Mouse (Mus musculus) limb, embryonic 15.5 days (tissue): ENCODE data around the gene Gtf2f1. TPM values are rescaled to one million over a fixed set of nuclear protein-coding genes. Genes with fewer than 3 reads are reported as not detected.
A peak's percentile ranks its signal among the peaks of the same experiment; 100 is the strongest.

Experiments used
- ATAC-seq: fragments of 200-750 bp; cut with Nextera tagmentation; 2 replicates; pipeline ENCODE4 v1.8.0; 2017; ENCODE audit warnings: low read depth, moderate TSS enrichment; ENCODE audit not compliant: insufficient number of reproducible peaks, low FRiP score, low TSS enrichment
- H3K27ac ChIP-seq: fragments of 300-500 bp; sonication (generic); 2 replicates; pipeline ENCODE4 v1.5.1; 2015; ENCODE audit warnings: moderate library complexity, mild to moderate bottlenecking, inconsistent platforms
- H3K27me3 ChIP-seq: fragments of 300-500 bp; sonication (generic); 2 replicates; pipeline ENCODE4 v1.6.1; 2015; ENCODE audit warnings: inconsistent platforms
- H3K36me3 ChIP-seq: fragments of 300-500 bp; sonication (generic); 2 replicates; pipeline ENCODE4 v1.6.1; 2015; ENCODE audit warnings: inconsistent platforms
- H3K4me1 ChIP-seq: fragments of 300-500 bp; sonication (generic); 2 replicates; pipeline ENCODE4 v1.6.1; 2015; ENCODE audit warnings: inconsistent platforms
- H3K4me2 ChIP-seq: fragments of 300-500 bp; sonication (generic); 2 replicates; pipeline ENCODE4 v1.6.1; 2015; ENCODE audit warnings: mild to moderate bottlenecking, inconsistent platforms
- H3K4me3 ChIP-seq: fragments of 300-500 bp; sonication (generic); 2 replicates; pipeline ENCODE4 v1.5.1; 2015; ENCODE audit warnings: mild to moderate bottlenecking, inconsistent platforms
- H3K9ac ChIP-seq: fragments of 300-500 bp; sonication (generic); 2 replicates; pipeline ENCODE4 v1.6.1; 2015; ENCODE audit warnings: inconsistent platforms
- H3K9me3 ChIP-seq: fragments of 300-500 bp; sonication (generic); 2 replicates; pipeline ENCODE4 v1.6.1; 2016; ENCODE audit warnings: inconsistent platforms
- WGBS: fragments of 180-500 bp; shearing (Covaris S2); methylation state at CpG from one replicate; pipeline ENCODE4 v1.1.7; 2015; 5-methylcytosine and 5-hydroxymethylcytosine counted together
- polyA plus RNA-seq: library from polyadenylated mRNA; unstranded; fragments of >200 nt; fragmentation: Nextera tagmentation; extraction: Ambion mirVana; gene quantifications from 2 replicates; pipeline ENCODE4 v1.2.1, GENCODE M21; 2015

The Gtf2f1 gene
- polyA plus RNA-seq, 1 experiment from 2014 or later = 62.0 TPM

- Histone ChIP-seq H3K4me2 (no peak overlapping the region), H3K36me3 (no peaks in the 10 kb centered on the region), H3K9me3 (no peaks in the 10 kb centered on the region), H3K9ac (no peak overlapping the region), H3K4me3 (no peak overlapping the region), H3K27me3 (no peaks in the 10 kb centered on the region), H3K27ac (no peak overlapping the region), H3K4me1 (no peaks in the 10 kb centered on the region)
- ATAC-seq = no peak
- 79% methylated on average over 6 of the region's 6 CpGs for WGBS
Measured at GRCm38 (mm10) chr17:56963646-56964045, 47.4 kb downstream of the Gtf2f1 start.

- H3K4me2 ChIP-seq = no peak overlapping the region
- no peak overlapping the region for H3K27ac ChIP-seq
- H3K9me3 ChIP-seq = no peaks in the 10 kb centered on the region
- no peak overlapping the region for H3K4me3 ChIP-seq
- no peaks in the 10 kb centered on the region for H3K4me1 ChIP-seq
- no peaks in the 10 kb centered on the region for H3K36me3 ChIP-seq
- no peak overlapping the region for H3K9ac ChIP-seq
- no peaks in the 10 kb centered on the region for H3K27me3 ChIP-seq
- no peak for ATAC-seq
- WGBS = 79% methylated on average over 5 of the region's 5 CpGs
Measured at GRCm38 (mm10) chr17:56962642-56963405, 48.3 kb downstream of the Gtf2f1 start.

- no peak for ATAC-seq
- Histone ChIP-seq H3K27me3 (no peaks in the 10 kb centered on the region), H3K4me1 (no peaks in the 10 kb centered on the region), H3K4me3 (no peak overlapping the region), H3K4me2 (no peak overlapping the region), H3K36me3 (no peaks in the 10 kb centered on the region), H3K9ac (no peak overlapping the region), H3K27ac (no peak overlapping the region), H3K9me3 (no peaks in the 10 kb centered on the region)
- WGBS = 88% methylated on average over 4 of the region's 4 CpGs
Measured at GRCm38 (mm10) chr17:56961880-56962279, 49.2 kb downstream of the Gtf2f1 start.

- Histone ChIP-seq H3K27me3 (no peaks in the 10 kb centered on the region), H3K4me3 (no peak overlapping the region), H3K9ac (no peak overlapping the region), H3K4me2 (no peak overlapping the region), H3K9me3 (no peaks in the 10 kb centered on the region), H3K27ac (no peak overlapping the region), H3K4me1 (no peaks in the 10 kb centered on the region), H3K36me3 (no peaks in the 10 kb centered on the region)
- 76% methylated on average over 4 of the region's 4 CpGs for WGBS
- no peak for ATAC-seq
Measured at GRCm38 (mm10) chr17:56958667-56959066, 52.4 kb downstream of the Gtf2f1 start.

- WGBS = 27% methylated on average over 11 of the region's 11 CpGs
- Histone ChIP-seq H3K4me1 (no peaks in the 10 kb centered on the region), H3K27ac (no peak overlapping the region), H3K4me3 (no peak overlapping the region), H3K9me3 (no peaks in the 10 kb centered on the region), H3K4me2 (no peak overlapping the region), H3K9ac (no peak overlapping the region), H3K36me3 (no peaks in the 10 kb centered on the region), H3K27me3 (no peaks in the 10 kb centered on the region)
- ATAC-seq = 0 out of 2 replicates have a peak, but pooled peaks have one; percentile 65
Measured at GRCm38 (mm10) chr17:56957763-56958429, 53.2 kb downstream of the Gtf2f1 start.

GRCm38 (mm10) chr17:56954871-56955270, 56.2 kb downstream of the Gtf2f1 start:
- Histone ChIP-seq H3K27me3 (no peaks in the 10 kb centered on the region), H3K9me3 (no peaks in the 10 kb centered on the region), H3K4me3 (no peak overlapping the region), H3K4me2 (no peak overlapping the region), H3K27ac (no peak overlapping the region), H3K36me3 (no peaks in the 10 kb centered on the region), H3K9ac (no peak overlapping the region), H3K4me1 (no peaks in the 10 kb centered on the region)
- no peak for ATAC-seq
- WGBS = 79% methylated on average over 7 of the region's 7 CpGs

Other genes starting within 250 kb of the Gtf2f1 start
- 43.9 and 45.5 TPM in 2 replicates for gene Dus3l, start 246.5 kb downstream of the Gtf2f1 start, polyA plus RNA-seq
- 0.72 and 1.00 TPM in 2 replicates for gene Prr22, start 241.0 kb downstream of the Gtf2f1 start, polyA plus RNA-seq
- gene Rfx2, start 180.3 kb downstream of the Gtf2f1 start, polyA plus RNA-seq = 6.0 and 6.1 TPM in 2 replicates
- gene Acsbg2, start 136.8 kb downstream of the Gtf2f1 start, polyA plus RNA-seq = 0.06 TPM in 1 of 2 replicates, not detected in the other
- 0.16 and 0.24 TPM in 2 replicates for gene 1700061G19Rik, start 135.8 kb downstream of the Gtf2f1 start, polyA plus RNA-seq
- 43.6 and 50.5 TPM in 2 replicates for gene Mllt1, start 75.9 kb downstream of the Gtf2f1 start, polyA plus RNA-seq
- 20.5 and 24.0 TPM in 2 replicates for gene Acer1, start 29.2 kb downstream of the Gtf2f1 start, polyA plus RNA-seq
- 136 and 142 TPM in 2 replicates for gene Clpp, start 21.0 kb downstream of the Gtf2f1 start, polyA plus RNA-seq
- gene Alkbh7, start 13.9 kb downstream of the Gtf2f1 start, polyA plus RNA-seq = 36.3 and 39.0 TPM in 2 replicates
- 0.42 TPM in 1 of 2 replicates, not detected in the other for gene Pspn, start 11.3 kb downstream of the Gtf2f1 start, polyA plus RNA-seq
- gene Gm17949, start 181 bp upstream of the Gtf2f1 start, polyA plus RNA-seq = 0.37 and 0.40 TPM in 2 replicates
- gene Khsrp, start 20.2 kb upstream of the Gtf2f1 start, polyA plus RNA-seq = 24.2 and 35.9 TPM in 2 replicates
- gene Slc25a41, start 30.4 kb upstream of the Gtf2f1 start, polyA plus RNA-seq = not detected in 2 replicates
- 9.7 and 11.4 TPM in 2 replicates for gene Crb3, start 47.8 kb upstream of the Gtf2f1 start, polyA plus RNA-seq
- gene Slc25a23, start 48.6 kb upstream of the Gtf2f1 start, polyA plus RNA-seq = 5.5 and 5.7 TPM in 2 replicates
- gene Dennd1c, start 67.2 kb upstream of the Gtf2f1 start, polyA plus RNA-seq = 1.6 and 2.2 TPM in 2 replicates
- gene Tubb4a, start 76.5 kb upstream of the Gtf2f1 start, polyA plus RNA-seq = 8.4 and 10.0 TPM in 2 replicates
- 7.6 and 8.7 TPM in 2 replicates for gene Tnfsf9, start 94.0 kb upstream of the Gtf2f1 start, polyA plus RNA-seq
- not detected in 2 replicates for gene Cd70, start 138.5 kb upstream of the Gtf2f1 start, polyA plus RNA-seq
- gene Tnfsf14, start 182.9 kb upstream of the Gtf2f1 start, polyA plus RNA-seq = 0.08 and 0.15 TPM in 2 replicates
- gene C3, start 216.8 kb upstream of the Gtf2f1 start, polyA plus RNA-seq = 1.5 and 1.8 TPM in 2 replicates
- 43.6 and 45.5 TPM in 2 replicates for gene Gpr108, start 237.2 kb upstream of the Gtf2f1 start, polyA plus RNA-seq
- 40.6 and 44.5 TPM in 2 replicates for gene Trip10, start 238.2 kb upstream of the Gtf2f1 start, polyA plus RNA-seq